Mouse (Mus musculus) embryonic fibroblast, embryonic 13.5 days (primary cell): ENCODE data around the gene Siglece.

Experiments used
- CTCF ChIP-seq: IDR thresholded peaks from 2 replicates; pipeline ENCODE4 v1.5.1; 2011; ENCODE audit warnings: mild to moderate bottlenecking, control low read depth, low read length, moderate library complexity, borderline replicate concordance; ENCODE audit not compliant: insufficient read depth
- POLR2A ChIP-seq: IDR thresholded peaks from 2 replicates; pipeline ENCODE4 v1.6.1; 2011; ENCODE audit warnings: low read depth, mild to moderate bottlenecking, control low read depth, low read length, moderate library complexity

DNA sequence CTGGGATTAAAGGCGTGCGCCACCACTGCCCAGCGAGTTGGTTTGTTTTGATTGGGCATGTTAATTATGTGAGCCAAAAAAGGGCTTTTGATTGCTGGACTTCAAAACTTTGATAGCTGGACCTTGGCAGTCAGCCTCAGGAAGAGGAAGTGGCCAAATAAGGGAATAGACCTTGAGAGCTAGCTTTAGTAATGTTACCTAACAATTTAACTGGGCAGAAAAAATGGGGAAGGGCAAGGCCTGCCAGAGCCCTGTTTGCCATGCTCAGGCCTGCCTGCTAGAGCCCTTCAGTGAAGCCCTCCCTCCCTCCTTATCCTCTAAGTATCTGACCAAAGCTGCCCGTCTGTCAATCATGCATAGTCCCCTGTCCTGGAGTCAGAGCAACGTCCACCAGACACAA, 17.4 kb downstream of the Siglece start:
- TF ChIP-seq CTCF (no peak), POLR2A (no peak)
